Mouse (Mus musculus) left cerebral cortex, postnatal 14 days (tissue): ENCODE data around the gene Gm17018. TPM values are rescaled to one million over a fixed set of nuclear protein-coding genes. Genes with fewer than 3 reads are reported as not detected.
A peak's percentile ranks its signal among the peaks of the same experiment; 100 is the strongest.
"Not testable (repeated sequence)": the region's sequence is repeated elsewhere in the genome, so short reads cannot be mapped to it uniquely, and the experiment has no call there.

Experiments
- DNase-seq, 2 experiments: peaks; one replicate each; pipeline ENCODE4 v3.0.0; 2021 to 2022; ENCODE audit warnings: low spot score in 2 of 2, mixed read lengths in 1 of 2
- intact Hi-C: fragments of 180-260 bp; cut with DNase I; formaldehyde crosslinking; loops from one replicate; pipeline ENCODE4 v1.15.1; 2025
- total RNA-seq, 2 experiments: library from RNA; stranded (reverse); gene quantifications; 2 replicates each; pipeline ENCODE4 v1.2.3; 2021

The Gm17018 gene
- total RNA-seq, 2 experiments from 2014 or later, result 58.3 to 72.0 TPM

DNA sequence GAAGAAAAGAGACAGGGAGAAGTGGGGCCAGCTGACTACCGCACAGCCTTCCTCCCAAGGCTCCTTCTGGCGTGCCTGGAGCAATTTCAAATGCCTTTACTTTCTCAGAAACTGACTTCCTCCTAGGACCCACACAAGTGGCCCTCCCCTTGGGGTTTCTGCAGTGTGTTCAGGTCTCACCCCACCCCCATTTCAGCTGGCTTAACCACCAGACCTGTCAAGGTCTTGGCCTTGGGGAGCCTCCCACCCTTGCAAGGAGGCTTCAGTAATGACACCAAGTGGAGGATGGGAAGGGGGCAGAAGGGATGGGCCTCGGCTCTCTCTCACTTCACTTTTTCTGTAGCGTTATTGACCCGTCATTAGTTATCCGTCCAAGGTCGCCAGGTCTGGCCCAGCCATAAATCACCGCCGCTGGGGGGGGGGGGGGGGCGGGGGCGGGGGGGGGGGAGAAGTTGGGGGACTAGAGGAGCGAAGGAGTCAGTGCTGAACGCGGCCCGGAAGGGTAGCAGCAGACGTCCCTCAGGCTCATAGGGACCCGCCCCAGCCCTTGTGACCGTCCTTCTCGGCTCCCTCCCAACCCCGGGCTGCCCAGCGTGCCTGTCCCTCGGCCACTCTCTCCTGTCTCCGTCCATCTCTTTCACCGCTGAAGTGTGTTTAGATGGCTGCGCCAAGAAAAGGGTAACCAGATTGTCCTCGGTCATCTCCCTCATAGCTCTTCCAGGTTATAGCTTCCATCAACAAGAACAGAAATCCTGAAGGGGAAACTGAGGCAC lies 16.1 kb upstream of the Gm17018 start:
- intact Hi-C loops, result loop anchor here (2.0 to 5.0 kb wide), 3 partner anchors 57 to 324 kb away; no protein-coding TSS in a partner anchor
- DNase-seq, result no peak

DNA sequence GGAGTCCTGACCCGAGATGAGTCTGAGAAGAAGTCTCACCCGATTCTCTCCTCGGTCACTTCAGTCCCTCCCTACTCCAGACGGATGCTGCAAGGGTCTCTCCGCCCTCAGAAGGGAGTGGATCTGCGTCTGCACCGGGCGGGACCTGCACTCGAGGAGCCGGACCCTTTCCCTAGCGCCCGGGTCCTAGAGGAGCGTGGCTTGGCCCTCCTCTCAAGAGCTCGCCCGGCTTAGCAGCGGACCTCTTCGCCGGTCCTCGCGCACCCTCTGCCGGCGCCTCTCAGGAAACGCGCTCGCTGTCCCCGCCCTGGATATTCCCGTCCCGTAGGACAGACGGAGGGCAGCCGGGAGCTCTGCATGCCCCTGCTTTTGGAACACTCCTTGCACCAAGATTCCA lies 15.5 kb upstream of the Gm17018 start:
- intact Hi-C loops, result loop anchor here (2.0 to 5.0 kb wide), 4 partner anchors 58 to 324 kb away; no protein-coding TSS in a partner anchor
- DNase-seq, result peak; percentile 68 to 83

DNA sequence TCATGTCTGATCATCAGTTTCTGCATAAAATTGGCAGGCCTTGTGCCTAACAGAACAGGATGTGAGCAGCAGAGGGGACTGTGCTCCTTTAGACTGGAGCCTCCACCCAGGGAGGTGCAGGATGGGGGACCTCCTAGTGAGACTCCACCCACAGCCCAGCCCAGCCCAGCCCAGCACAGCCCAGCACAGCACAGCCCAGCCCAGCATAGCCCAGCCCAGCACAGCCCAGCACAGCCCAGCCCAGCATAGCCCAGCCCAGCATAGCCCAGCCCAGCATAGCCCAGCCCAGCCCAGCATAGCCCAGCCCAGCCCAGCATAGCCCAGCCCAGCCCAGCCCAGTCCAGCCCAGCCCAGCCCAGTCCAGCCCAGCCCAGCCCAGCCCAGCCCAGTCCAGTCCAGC lies 12.2 kb upstream of the Gm17018 start:
- DNase-seq, result not testable (repeated sequence)
- intact Hi-C loops, result loop anchor here (5.0 kb wide), 1 partner anchor 246 kb away; no protein-coding TSS in a partner anchor

DNA sequence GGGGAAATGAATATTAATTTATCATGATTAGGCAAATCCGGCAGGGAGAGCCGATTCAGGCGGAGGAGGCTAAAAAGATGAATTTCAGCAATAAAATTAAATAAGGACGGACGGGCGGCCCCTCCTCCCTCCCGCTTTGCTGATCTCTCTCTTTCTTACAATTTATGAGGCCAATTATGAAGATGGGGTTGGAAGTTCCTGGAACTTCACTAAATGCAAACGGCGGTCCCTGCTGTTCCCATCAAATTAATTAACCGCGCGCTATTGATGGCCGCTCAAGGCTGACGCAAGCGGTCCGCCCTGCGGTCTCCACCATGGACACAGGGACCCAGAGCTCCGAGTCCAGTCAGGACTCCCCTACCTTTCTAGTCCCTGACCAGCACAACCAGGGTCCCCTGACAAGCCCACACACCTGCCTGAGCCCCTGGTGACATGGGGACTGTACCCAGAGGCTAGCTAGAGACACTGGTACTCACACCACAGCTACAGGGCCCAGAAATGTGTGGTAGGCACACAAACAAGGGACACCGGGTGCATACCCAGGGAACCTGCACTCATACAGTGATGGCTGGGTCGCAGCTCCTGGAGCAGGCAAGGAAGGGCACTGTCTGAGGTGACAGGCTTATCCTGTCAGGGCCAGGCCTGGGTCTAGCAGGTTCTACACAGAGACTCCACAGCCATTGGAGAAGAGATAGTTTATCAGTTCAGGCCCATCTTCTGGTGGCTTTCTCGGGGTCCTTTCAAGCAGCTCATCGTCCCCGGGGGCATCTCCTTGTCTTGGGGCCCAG lies 11.1 kb upstream of the Gm17018 start:
- intact Hi-C loops, result loop anchor here (5.0 kb wide), 1 partner anchor 247 kb away; no protein-coding TSS in a partner anchor
- no peak for DNase-seq

DNA sequence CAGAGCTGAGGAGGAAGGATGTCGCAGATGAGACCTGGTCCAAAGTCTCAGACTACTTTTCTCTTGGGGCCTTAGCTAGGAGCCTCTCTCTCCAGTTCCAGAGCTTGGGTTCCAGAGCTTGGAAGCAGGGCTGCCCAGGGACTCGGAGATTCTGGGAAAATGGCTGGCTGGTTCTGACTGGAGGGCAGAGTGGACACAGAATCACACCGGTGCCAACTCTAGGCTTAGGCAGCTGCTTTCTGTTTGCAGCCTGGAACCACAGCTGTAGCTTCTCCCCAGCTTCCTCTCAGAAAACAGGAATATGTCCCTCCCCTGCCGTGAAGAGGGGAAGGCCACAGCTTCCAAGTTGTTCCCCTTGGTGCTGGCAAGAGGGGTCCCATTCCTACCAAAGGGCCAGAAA lies 10.5 kb upstream of the Gm17018 start:
- DNase-seq, result no peak
- intact Hi-C loops, result loop anchor here (5.0 kb wide), 1 partner anchor 248 kb away; no protein-coding TSS in a partner anchor

DNA sequence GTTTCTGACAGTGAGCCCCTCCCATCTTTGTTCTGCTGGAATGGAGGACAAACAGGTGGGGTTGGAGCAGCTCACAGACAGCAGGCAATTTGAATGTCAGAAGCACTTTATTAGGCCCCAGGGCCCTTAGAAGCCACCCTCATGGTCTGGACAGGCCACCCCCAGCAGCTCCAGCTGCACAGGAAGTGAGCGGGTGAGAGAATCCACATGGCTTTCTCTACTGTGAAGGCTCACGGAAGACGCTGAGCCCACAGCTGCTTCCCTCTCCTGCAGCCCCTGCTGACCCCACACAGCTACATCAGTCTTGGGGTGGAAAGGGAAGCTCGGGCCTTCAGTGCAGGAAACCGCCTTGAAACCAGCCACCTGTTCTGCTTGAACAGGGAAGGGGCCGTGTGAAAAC lies 8.2 kb upstream of the Gm17018 start:
- intact Hi-C loops, result no loop called here
- no peak for DNase-seq

DNA sequence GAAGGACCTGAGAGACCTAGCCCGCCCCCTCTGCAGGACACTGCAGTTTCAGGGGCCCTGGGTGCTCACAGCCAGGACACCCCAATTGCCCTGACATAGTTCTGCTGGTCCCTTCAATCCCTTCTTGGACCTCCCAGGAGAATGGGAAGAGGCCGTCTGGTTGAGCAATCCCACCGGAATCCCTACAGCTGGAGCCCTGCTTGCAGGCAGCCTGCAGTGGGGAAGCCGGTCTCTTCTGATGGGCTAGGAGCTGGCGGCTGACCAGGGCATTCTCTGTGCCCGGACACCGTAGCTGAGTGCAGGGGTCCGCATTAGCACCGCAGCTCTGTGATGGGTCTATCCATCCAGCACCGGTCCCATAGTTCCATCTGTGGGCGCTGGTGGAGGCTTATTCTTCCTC lies 6.3 kb upstream of the Gm17018 start:
- intact Hi-C loops, result no loop called here
- DNase-seq, result no peak

DNA sequence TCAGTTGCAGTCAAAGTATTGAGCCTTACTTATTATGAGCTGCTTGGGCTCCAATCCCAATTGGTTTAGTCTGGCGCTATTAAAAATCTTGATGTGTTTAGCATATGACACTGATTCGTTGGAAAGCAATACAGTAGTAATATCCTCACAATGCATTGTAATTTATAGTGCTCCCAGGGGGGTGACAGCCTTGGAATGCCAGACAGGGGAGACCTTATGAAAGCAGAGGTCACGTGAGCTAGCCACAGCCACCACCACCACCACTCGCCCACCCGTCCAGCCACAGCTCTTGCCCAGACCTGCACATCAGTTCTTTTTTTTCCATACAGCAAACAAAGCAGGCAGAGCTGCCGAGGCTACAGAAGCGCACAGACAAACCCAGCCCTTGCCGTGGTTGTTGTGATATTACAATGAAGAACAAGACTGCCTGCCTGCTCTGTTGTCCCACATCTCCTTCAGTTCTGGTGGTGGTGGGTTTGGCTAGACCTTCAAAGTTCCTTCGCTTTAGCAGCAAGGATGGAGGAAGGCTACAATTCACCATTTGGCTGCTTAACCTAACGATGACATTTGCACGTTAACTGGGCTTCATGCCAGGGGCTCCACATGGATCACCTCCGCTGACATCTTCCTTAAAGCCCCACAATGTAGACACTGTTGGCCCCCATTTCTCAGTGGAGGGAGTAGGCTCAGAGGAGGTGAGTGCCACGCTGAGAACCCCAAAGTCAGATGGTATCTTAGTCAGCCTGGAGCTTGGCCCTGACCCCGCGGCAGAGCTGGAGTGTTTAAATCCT lies 5.7 kb downstream of the Gm17018 start:
- DNase-seq, result no peak
- intact Hi-C loops, result no loop called here

DNA sequence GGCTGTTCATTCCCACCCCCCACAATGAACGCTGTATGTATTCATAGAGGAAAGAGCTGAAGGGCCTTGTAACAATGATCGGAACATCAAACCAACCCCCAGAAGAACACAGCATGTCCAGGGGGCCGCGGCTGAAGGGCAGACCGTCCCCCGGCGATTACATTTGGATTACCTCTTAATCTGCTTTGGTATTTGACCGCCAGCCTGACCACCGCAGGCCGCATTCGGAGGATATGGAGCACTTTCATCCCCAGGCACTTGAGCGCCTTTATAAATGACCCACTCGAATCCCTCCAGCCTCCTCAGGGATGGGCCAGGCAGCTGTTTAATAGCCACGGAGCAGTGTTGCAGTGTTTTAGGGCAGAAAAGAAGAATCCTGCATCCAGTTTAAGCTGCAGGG lies 7.0 kb downstream of the Gm17018 start:
- intact Hi-C loops, result no loop called here
- no peak for DNase-seq

DNA sequence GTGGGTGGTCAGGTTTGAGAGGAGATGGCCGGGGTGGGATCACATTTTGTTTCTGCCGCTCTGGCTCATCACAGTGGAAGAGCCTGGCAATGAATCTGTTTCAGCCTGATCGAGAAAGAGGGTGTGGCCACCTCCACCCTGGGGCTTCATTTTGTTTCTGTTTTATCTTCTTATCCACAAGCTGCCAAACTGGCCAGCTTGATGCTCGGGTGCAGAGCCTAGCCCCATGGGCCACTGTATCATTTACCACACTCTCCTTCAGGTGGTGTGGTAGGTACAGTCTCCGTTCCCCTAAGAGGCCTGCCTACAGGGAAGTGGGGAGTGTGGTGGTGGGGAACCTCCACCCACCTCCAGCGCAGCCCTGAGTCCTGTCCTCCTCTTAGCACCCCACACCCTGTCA lies 12.6 kb downstream of the Gm17018 start:
- no peak for DNase-seq
- intact Hi-C loops, result loop anchor here (10.0 kb wide), 1 partner anchor 442 kb away; no protein-coding TSS in a partner anchor

DNA sequence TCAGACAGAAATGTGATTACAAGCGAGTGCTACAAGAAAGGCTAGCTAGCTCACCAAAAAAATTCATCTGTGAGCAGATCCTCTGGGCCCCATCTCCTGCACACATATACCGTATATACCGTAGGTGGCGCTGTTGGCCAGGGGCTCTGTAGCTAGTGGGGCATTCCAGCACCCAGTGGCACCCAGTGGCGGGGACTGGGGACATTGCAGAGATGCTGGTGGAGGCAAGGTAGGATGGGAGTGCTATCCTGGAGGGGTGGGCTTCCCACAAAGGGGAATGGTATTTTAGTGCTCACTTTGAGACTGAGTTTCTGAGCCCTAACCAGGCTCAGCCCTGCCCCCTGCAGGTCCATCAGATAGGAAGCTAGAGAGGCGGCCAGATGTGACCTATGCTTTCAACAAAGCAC lies 13.4 kb downstream of the Gm17018 start:
- DNase-seq, result peak; percentile 72 to 78
- intact Hi-C loops, result loop anchor here (2.0 to 10.0 kb wide), 2 partner anchors 173 to 441 kb away; no protein-coding TSS in a partner anchor

DNA sequence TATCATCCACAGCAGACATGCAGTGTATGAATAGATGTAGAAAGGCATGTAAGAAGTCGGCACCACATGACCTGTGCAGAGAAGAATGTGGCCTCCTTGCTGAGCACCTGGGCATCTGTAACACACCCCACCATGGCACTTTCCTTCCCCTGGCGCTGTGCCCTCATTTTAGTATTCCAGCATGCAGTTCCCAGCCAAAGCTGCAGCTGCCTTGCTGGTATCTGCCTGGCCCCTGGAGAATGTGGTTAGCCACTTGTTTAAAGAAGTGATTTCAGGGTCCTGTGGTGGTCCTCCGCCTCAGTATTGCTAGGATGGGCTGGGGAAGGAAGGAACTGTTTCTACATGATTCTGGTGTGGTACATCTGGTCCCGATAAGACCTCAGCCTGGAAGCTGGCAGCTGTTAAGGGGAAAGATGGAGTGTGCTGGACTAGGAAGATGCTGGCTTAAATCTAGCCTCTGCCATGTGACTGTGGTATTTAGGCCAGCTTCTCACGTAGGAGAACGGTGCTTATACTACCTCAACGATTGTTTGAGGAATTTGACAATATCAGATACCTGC lies 14.0 kb downstream of the Gm17018 start:
- intact Hi-C loops, result loop anchor here (2.0 to 10.0 kb wide), 2 partner anchors 172 to 440 kb away; no protein-coding TSS in a partner anchor
- no peak for DNase-seq

DNA sequence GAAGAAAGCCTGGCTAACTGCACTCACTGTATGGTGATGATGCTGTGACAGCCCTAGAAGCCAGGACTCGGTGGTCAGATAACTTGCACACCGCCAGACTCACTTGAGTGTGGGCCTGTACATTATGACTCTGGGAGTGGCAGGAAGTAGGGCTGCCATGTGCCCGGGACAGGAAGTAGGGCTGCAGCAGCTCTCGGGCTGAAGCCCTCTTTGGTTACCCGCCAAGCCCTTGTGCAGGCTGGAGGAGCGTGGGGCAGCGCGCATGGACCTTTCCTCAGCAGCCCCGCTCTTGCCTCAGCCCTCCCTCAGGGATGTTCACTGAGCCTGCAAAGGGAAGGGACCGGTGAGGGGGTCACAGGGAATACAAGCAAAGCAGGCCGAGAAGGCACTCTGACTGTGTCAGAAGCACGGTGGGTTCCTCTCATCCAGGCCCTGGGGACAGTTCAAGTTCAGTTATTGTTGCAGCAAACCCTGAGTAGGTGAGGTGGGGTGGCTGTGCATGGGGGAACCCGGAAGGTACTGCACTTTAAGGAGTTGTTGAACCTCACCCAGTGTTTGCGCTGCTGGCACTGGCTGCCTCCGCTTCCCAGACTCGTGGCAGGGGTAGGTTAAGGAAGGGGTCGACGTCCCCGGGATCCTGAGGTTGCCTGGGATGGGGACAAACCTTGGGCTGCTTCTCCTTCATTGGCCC lies 14.7 kb downstream of the Gm17018 start:
- no peak for DNase-seq
- intact Hi-C loops, result loop anchor here (2.0 to 10.0 kb wide), 2 partner anchors 172 to 440 kb away; no protein-coding TSS in a partner anchor

DNA sequence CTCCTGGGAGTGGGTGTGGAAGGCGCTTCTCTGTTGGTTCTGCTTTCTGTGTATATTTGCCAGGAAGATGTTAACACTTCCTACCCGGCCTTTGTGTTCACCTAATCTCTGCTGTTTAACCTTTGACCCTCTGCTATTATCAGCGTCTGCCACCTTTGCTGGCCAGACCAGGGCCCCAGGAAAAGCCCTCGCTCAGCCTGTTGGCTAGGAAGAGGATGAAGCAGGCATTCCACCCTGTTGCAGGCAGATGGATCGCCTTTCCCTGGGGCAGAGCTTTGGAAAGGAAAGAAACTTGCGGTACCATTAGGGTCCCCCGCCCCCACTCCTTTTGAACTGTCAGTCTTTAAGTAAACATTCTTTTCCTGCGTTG lies 15.2 kb downstream of the Gm17018 start:
- DNase-seq, result no peak
- intact Hi-C loops, result loop anchor here (2.0 to 10.0 kb wide), 2 partner anchors 171 to 439 kb away; no protein-coding TSS in a partner anchor

DNA sequence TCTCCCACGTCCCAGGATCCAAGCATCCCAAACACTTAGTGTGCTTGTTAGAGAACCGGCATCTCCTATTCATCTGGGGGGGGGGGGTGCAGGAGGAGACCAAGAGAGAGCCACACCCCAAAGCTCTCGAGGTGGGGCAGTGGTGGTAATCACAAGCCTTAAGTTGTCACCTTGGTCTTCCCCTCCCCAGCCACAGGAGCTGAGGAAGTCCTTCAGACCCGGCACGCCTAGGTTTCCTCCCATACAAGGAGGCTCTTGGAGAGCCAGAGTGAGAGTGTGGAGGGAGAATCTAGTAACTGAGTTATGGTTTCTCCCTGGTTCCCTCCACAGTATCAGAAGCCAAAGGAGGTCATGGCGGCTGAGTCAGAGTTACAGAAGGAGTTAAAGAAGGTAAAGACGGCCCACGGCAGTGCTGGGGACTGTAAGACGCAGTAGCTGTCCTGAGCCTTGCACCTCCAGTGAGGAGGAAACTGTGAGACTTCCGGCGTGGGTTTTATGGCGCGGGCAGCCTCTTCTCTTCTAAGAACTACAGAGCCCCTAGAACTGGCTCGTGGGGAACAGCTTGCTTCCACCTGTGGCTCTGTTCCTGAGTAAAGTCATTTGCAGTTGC lies 16.8 kb downstream of the Gm17018 start:
- intact Hi-C loops, result loop anchor here (10.0 kb wide), 1 partner anchor 438 kb away; no protein-coding TSS in a partner anchor
- DNase-seq, result no peak

DNA sequence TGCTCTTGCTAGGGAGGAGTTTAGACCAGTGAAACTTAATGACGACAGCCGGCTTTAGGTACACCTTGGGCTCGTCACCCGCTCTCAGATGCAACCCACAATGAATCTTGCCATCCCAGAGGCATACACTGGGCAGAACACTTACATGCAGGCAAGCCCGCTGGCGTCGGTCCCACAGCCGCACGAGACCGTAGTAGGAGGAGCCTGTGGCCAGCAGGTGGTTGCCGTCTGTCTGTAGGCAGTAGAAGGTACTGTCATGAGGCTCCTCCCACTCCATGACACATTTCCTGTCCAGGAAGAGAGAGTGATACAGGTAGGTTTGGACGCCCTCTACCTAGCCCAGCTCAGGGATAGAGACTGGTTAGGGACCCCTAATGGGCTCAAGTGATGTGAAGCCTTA lies 18.6 kb downstream of the Gm17018 start:
- no peak for DNase-seq
- intact Hi-C loops, result loop anchor here (10.0 kb wide), 1 partner anchor 436 kb away; no protein-coding TSS in a partner anchor

DNA sequence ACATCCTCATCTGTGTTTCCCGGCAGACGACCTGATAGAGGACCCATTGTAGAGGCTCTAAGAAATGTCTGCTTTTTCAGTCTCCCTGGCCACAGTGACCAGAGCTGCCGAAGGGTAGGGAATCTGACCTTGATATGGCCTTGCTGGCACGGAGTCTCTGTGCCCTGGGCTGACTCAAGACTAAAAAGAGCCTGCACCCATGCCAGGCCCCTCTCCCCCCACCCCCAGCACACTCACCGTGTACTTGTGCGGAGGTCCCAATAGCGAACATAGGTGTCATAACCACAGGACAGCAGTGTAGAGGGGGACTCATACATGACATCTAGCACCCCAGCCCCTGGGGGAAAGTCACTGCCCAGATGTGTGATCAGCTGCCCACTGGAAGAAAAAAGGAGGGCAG lies 19.0 kb downstream of the Gm17018 start:
- no peak for DNase-seq
- intact Hi-C loops, result loop anchor here (10.0 kb wide), 1 partner anchor 435 kb away; no protein-coding TSS in a partner anchor

DNA sequence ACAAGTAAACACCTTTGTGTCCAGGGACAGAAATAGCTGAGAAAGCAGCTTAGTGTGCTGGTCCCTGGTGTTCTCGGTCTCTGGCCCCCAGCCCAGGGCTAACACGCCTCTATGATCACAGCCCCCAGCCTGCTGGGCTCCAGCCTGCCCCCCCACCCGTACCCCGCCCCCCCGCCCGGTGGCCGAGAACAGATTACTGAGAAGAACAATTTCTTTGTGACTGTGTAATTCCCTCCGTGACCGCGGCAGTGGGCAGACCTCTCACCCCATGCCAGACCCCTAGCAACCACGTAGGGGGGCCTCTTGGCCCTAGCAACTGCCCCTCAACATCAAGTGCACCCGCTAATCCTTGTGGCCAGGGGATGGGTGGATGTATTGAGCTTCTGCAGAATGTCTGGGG lies 19.8 kb downstream of the Gm17018 start:
- DNase-seq, result no peak
- intact Hi-C loops, result no loop called here
